Mouse (Mus musculus): ENCODE results near the gene Cd47. TPM values are rescaled to one million over a fixed set of nuclear protein-coding genes. Genes with fewer than 3 reads are reported as not detected.

Cd47 gene
- total RNA-seq, 2 experiments from 2014 or later, result 25.5 to 26.8 TPM

DNA sequence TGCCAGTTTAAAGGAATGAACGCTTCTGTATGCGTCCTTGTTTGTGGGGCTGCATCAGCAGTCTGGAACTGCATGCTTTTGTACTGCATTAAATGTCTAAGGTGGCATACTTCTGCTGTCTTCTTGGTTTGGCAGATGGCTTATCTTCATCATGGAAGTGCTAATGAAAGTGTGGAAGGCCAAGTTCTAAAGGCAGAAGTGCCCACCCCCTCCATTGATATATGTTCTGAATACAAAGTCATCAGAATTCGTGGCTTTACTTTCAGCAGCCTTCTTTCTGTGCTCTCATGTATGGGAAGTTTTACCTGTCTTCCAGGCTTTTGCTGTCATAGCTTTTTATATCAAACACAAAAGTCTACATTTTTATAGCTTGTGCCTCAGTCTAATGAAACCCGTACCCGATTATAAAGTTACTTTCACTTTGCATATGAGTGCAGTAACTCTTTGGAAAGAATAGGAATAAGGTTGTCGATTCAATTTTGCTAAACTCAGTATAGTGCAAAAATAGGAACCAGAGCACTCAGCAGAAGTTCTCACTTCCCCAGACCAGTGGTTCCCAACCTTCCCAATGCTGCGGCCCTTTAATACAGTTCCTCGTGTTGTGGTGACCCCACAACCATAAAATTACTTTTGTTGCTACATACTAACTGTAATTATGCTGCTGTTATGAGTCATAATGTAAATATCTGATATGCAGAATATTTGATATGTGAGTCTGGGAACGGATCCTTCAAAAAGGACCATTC, 58.0 kb downstream of the Cd47 start:
- intact Hi-C loops (cut with DNase I), result loop anchor here (10.0 kb wide), 1 partner anchor 154 kb away; no protein-coding TSS in a partner anchor
- DNase-seq, result no peak

DNA sequence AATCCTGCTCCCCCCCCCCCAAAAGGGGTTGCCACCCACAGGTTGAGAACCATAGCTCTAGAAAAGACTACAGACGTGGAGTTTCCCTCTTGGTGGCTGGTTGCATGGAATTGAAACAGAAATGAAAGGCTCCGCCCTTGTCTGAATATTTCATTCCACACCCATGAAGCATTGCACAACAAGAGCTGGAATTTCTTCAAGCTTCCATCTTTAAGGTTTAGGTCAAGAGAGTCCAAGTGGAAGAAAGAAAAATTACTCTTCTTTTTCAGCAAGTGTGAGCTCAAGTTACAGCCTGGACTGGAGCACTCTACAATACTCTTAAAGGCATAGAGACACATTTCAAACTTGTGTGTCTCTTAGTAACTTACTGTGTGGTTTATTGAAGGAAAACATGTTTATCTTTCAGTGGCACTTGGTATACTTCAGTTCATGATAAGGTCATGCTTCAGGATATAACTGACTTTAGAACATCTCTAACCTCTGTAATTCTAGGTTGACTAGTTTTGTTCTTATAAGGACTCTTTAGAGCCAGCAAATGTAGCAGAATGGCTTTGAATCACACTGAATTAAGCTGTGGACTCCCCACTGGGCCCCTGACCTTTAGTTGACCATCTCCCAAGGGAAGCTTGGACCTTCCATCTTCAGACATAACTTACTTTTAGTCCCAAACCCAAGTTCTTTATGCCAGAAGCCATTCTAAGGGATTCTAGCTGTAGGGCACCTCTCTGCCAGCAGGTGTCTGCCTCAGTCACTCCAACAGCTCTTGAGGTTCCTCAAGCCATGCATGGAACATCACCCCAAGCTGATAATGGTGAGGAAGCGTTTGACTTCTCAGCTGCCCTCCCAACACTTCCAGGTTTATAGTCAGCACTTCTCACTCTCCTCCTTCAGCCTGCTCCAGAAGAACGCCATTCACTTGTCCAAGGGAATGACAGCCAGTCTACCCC, 58.8 kb downstream of the Cd47 start:
- intact Hi-C loops (cut with DNase I), result loop anchor here (10.0 kb wide), 1 partner anchor 154 kb away; no protein-coding TSS in a partner anchor
- no peak for DNase-seq

DNA sequence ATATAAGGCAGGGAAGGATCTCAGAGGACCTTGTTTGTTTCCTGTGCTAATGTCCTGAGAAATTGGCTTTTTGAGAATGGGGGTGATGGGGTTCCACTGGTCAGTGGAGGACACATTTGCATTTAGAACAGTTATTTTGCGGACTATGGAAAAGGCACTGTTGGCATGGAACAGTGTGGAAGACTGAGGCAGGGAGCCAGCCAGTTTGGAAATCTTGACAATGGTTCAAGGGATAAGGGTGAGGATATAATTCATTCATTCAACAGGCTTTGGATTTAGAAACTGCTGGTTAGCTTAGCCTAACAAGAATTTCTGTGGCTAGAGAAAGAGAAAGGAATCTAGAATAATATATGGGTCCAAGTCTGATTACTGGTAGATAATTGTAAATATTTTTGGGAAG, 61.7 kb downstream of the Cd47 start:
- DNase-seq, result no peak
- intact Hi-C loops (cut with DNase I), result no loop called here

DNA sequence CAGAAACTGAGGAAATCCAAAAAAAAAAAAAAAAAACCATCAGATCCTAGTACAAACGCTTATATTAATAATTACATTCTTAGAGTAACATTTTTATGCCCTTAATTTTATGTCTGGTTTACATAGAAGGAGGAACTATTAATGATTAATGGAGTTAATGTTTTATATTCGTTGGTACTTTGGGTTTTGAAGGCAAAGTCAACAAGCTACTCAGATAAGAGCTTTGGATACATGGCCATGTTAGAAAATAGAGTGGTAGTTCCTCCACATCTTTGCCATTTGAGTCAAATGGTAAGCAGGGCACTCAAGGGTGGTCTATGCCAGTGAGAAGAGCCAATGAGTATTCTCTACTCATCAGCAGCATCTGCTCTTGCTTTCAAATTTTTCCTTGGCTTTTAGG, 66.3 kb downstream of the Cd47 start:
- intact Hi-C loops (cut with DNase I), result no loop called here
- no peak for DNase-seq

DNA sequence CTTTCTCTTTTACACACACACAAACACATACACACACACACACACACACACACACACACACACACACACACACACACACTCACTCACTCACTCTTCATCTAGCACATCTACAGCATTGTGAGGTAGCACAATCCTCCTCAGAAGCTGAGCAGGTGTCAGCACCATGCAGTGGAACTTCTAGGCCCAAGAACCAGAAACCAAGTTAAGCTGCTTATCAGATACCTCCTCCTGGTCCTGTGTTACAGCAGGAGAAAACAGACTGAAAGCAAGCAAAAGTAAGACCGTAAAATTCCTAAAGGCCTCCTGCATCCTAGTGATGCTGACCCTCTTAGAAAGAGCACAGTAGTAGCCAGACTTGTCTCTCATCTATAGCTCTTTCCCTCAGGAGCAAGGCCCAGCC, 67.9 kb downstream of the Cd47 start:
- intact Hi-C loops (cut with DNase I), result no loop called here
- DNase-seq, result no peak

DNA sequence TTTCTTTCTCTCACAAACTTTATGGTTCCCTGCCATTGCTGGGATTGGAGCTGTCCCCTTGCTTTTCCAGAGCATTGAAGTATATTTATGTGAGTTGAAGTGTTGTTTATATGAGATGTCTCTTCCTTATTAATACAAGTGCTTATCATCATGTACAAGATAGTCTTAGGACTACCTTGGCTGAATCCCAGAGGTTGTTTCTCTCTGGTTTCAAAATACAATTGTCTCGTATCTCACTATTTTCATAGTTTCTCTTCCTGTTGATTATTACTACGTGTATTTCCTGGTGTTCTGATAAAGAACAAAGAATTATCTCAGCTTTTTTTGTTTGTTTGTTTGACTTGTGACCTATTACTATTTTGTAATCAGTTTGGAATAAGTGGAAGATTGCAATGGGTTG, 73.6 kb downstream of the Cd47 start:
- DNase-seq, result no peak
- intact Hi-C loops (cut with DNase I), result no loop called here

DNA sequence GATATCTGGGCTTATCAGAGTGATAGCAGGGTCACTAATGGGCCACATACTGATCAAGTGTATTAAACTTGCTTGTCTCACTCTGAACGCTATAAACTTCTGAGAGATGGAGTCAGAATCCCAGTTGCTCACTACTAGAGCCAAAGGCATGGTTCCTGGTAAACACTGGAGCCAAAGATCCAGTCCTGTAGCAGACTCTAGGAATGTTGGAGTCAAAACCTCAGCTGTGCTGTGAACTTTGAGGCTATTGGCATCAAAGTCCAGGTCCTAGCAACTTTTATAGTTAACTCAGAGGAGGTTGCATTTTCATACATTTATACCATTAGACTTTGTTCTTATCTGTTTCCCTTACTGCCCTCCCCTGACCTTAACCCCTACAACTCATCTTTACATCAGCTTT, 74.2 kb downstream of the Cd47 start:
- intact Hi-C loops (cut with DNase I), result no loop called here
- no peak for DNase-seq

DNA sequence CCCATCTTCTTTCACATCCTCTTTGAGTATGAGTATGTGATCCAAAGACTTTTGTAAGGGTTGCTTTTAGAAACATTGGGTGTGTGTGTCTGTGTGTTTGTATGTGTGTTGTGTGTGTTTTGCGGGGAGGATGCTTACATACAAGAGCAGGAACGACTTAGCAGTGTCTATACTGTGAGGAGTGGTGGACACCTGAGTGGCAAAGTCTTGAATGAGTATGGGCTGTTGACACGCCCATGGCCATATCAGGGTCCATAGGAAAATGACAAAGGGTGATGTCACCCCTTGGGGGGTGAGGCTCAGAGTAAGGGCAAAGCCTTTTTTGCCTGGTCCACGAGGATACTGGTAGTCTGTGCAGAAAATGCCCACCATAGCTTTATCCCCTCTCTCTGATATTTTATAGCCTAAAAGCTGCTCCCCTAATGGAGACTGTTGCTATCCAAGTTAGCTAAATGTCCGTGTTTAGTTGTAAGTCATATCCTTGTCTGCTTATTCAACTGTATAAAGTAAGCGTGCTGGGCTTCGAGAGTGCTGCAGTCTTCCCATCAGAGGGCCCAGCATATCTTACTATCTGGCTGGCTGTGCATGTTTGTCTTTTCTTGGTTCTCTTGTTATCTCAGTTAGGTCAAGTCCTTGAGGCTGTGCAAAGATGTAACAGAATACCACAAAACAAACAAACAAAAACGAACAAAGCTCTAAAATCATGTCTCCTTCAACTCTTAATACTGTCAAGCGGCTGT, 76.1 kb downstream of the Cd47 start:
- DNase-seq, result no peak
- intact Hi-C loops (cut with DNase I), result no loop called here

DNA sequence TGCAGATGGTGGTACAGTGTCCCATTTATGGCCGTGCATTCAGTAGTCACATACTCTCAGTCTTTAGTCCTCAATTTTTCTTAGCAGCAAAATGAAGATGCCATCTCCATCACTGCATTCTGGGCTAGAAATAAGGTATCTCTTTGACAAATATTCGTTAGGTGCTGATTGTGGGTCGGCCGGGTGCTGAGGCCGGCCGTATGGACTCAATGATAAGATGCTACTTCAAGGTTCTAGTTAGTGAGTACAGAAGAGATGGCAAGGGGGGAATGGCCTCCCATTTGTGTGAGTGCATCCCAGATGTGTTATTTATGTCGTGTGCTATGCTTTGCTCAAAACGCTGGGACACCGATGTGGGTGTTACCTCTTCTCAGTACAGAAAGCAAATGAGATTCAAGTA, 76.9 kb downstream of the Cd47 start:
- intact Hi-C loops (cut with DNase I), result no loop called here
- DNase-seq, result no peak

DNA sequence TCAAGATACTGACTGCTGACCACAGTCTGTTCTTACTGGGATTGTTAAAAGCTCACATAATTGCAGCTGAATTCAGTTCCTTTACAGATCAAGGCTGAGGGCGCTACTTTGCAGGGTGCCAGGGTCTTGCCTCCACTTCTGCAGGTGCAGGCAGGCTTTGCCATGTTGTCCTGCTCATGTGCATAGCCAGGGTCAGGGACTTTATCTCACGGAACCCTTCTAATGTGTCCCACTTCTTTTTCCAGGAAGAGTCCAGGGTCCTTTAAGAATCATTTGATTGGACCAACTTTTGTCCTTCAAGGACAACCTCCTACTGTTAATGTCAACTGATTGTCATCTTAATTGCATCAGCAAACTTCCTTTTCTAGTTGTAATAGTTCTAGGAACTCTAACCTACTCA, 77.7 kb downstream of the Cd47 start:
- no peak for DNase-seq
- intact Hi-C loops (cut with DNase I), result no loop called here

DNA sequence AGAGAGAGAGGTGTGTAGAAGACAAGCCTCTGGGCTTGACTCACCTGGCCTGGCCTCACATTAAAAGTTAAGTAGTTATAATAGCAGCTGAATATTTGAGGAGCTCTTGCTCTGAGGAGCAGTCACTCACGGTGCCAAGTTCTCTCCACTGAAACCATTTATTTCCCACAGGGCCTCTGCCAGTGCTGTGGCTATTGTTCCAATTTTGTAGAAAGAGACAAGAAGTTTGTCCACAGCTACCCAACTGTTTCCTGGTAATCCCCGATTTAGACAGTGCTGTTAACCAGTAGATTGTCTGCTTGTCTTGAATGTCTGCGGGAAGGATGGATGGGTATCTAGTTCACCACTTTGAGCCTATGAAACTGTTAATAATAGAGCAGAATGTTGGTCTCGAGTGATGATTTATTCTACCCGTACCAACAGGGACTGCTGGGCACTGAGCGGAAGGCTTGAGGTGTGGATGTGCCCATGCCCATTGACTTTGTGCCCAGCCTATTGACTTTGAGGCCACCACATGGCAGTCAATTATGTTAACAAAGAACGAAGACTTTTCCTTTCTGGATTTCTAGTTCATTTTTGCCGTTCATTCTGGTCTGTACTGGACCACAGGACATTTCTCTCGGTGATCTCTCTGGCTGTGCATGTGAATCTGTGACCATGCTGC, 86.2 kb downstream of the Cd47 start:
- intact Hi-C loops (cut with DNase I), result no loop called here
- no peak for DNase-seq

DNA sequence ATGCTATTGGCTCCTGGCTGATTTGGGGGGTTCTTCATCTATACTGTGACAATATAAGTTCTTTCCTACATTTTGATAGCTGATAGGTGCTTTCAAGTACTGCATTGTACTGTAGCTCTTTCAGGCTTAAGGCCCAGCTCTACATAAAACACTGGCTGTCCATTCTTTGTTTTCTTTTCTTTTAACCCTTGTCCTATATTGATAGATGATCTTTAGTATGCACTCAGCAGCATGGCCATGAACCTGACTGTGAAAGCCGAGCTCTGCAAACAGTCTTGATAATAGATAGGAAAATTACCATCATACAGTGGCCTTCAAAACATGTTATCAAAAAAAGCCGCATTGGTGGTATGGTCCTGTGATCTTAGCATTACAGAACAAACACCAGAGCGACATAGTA, 87.0 kb downstream of the Cd47 start:
- no peak for DNase-seq
- intact Hi-C loops (cut with DNase I), result no loop called here

DNA sequence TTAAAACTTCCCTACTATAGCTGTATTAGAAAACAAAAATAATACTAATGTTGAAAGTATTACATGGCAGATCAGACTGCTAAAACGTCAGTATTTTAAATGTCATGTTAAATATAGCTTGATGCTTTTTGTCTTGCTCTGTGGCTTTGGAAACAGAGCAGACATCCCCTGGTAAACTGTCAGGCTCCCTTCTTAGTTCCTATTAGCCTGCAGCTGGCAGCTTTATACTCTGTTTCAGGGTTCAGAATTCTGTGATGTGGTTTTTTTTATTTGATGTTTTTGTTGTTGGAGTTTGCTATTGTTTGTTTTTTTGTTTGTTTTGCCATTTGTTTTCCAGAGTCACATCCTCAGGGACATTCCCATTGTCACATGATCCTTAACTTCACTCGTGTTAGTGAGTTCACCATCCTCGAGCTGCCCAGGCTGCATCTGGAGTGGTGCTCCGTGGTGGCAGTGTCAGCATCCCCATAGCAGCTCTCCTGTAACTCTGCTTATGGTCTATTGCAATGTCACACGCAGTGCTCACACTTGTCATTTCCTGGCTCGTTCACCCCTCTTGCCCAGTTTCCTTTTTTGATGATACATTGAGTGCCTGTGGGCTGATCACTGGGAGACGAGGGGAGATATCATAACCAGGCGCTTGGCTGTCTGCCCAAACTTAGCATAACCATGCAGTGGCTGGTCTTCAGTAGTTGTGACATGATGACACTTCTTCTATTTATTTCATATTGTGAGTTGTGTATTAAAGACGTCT, 87.7 kb downstream of the Cd47 start:
- intact Hi-C loops (cut with DNase I), result no loop called here
- no peak for DNase-seq

DNA sequence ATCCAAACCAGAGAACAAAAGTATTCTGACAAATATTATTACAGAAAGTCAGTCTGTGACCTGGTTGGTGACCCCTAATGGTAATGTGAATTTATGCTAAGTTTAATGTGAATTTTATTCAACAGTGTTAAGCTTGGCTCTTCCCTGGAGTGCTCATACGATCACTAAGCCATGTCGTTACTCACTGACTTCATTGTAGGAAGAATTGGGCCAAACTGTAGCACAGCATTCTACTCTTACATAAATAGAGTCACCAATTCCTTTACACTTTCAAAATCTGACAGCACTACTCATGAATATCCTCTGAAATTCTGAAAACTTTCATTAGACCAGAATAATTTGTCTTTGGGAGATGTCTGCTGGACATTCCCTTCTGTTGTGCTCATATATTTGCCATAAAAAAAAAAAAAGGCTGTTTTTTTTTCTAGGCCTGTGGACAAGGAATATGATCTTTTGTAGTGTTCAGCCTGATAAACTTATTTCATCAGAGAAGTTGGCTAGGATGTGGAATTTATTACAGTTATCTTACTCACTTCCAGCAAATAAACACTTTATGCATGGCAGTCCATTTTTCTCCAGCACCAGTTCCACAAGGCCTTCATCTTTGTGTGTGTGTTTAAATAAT, 88.8 kb downstream of the Cd47 start:
- intact Hi-C loops (cut with DNase I), result no loop called here
- DNase-seq, result no peak

DNA sequence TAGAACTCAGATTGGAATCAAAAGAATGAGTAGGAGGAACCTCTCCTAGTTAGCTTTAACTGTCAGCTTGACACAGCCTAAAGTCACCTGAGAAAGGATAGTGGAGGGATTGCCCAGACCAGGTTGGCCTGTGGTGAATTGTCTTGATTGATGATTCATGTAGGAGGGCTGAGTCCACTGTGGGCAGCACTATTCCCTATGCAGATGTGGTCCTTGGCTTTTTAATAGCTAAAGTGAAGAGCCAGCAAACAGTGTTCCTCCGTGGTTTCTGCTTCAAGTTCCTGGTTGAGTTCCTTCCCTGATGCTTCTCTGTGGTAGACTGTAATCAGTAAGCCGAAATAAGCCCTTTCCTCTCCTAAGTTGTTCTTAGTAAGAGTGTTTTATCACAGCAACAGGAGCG, 91.9 kb downstream of the Cd47 start:
- no peak for DNase-seq
- intact Hi-C loops (cut with DNase I), result no loop called here

DNA sequence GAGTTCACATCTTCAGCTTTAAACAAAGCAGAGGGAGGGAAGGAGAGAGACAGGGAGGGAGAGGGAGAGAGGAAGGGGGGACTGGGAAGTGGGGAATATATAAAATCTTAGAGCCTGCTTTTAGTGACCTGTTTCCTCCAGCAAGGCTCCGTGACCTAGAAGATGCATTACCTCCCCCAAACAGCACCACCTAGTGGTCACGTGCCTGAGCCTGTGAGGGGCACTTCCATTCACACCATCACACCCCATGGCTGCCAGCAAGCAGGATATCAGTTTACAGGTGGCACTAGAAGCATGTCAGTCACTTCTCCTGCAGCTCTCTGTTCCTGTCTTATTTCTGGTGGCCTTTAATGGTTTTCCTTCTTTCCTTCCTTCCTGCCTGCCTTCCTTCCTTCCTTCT, 92.6 kb downstream of the Cd47 start:
- no peak for DNase-seq
- intact Hi-C loops (cut with DNase I), result no loop called here

DNA sequence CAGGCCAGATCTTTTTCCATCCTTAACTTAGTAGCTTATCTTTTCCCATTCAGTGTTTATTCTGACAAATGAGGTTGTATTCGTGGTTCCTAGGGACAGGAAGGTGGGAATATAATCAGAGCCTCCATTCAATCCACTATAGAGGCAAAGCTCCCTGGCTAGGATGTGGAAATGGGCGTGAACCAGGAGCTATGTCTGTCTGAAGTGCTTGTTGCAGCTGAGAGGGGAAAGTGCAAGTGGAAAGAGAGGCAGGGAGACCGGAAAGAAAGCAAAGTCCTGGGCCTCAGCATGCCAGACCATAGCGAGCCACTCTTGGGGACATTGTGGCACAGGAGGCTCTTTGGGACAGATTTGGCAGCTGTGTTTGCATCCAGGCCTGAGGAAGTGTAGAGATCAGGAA, 94.3 kb downstream of the Cd47 start:
- intact Hi-C loops (cut with DNase I), result no loop called here
- no peak for DNase-seq

DNA sequence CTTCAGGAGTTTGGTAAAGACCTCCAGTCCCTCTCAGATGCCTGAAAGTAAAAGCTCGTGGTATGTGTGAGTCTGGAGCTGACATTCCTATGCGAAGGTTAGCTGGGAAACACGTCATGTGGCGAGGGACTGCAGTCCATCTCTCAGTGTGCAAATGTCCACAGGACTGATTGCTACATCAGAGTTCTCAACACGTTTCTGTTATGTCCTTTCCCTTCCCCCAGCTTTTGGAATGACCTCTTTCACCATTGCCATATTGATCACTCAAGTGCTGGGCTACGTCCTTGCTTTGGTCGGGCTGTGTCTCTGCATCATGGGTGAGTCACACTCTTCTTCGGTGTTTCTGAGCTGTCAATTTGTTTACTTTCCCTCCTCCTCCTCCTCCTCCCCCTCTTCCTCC, 95.8 kb downstream of the Cd47 start:
- DNase-seq, result no peak
- intact Hi-C loops (cut with DNase I), result no loop called here

DNA sequence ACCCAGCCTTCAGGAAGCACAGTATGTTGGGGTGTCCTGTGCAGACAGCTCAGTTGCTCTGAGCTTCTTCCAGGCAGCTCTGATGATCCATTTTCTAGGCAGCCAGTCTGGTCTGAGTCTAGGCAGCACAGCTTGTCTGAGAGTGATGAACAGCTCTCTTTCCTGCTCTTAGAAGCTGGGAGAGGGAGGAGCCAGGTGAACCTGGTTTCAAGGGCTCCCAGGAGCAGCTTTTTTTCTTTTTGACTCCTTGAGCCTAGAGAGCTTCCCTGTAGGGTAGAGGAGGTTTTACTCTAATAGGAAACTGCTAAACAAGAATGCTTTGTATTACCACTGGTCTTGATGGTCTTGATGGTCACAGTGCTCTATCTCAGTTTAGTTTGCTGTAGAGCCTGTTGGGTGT, 101.1 kb downstream of the Cd47 start:
- intact Hi-C loops (cut with DNase I), result no loop called here
- DNase-seq, result no peak
